Mouse (Mus musculus) gastrocnemius, postnatal 10 days (tissue): Measurements from ENCODE around the gene Pdyn. TPM values are rescaled to one million over a fixed set of nuclear protein-coding genes. Genes with fewer than 3 reads are reported as not detected.
A peak's percentile ranks its signal among the peaks of the same experiment; 100 is the strongest.

Experiments used
- DNase-seq: peaks from one replicate; pipeline ENCODE4 v3.0.0; 2021; ENCODE audit warnings: mixed read lengths
- long read RNA-seq, 2 experiments: library from polyadenylated mRNA; stranded (forward); transcript quantifications; one replicate each; pipeline ENCODE4 v2.0.0; 2021
- total RNA-seq, 2 experiments: library from RNA; stranded (reverse); gene quantifications; 2 replicates each; pipeline ENCODE4 v1.2.3; 2021

Gene Pdyn
- not detected for total RNA-seq
- long read RNA-seq, experiment 1: 0 reads
- long read RNA-seq, experiment 2: 0 reads

- DNase-seq: no peak
Observed at GRCm38 (mm10) chr2:129699484-129700158, at the start of gene Pdyn. Gene Pdyn, minus strand, starts transcription at chr2:129699844.

DNA sequence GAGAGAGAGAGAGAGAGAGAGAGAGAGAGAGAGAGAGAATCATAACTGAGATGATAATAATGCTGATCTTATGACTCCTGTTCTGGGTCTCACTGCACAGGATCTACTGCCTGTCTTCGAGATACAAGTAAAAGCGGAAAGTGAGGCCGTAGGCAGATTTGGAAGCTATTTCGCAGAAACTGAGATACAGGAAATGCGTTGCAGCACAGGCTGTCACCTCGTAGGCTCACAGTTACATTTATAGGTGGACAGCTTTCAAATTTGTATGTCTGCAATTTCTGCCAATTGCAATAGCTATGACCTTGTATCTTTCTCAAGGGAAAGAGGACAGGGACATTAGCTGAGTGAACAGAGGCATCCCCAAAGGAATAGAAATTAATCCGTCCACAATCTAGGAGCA, 42.4 kb upstream of the Pdyn start:
- no peak for DNase-seq

DNA sequence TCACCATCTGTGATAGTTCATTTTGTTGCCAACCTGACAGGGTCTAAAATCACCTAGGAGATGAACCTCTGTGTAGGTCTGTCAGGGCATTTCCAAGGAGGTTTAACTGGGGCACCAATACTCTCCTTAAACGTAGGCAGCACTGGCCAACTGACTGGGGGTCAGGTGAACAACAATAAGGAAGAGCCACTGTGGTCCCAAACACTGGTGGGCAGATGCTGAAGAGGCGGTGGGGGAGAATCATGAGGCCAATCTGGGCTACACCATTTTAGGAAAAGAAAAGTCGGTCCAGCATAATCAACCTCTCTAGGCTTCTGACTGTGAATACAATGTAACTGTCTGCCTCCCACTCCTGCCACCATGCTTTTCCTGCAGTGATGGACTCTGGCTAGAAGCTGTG, 40.9 kb upstream of the Pdyn start:
- DNase-seq: no peak

DNA sequence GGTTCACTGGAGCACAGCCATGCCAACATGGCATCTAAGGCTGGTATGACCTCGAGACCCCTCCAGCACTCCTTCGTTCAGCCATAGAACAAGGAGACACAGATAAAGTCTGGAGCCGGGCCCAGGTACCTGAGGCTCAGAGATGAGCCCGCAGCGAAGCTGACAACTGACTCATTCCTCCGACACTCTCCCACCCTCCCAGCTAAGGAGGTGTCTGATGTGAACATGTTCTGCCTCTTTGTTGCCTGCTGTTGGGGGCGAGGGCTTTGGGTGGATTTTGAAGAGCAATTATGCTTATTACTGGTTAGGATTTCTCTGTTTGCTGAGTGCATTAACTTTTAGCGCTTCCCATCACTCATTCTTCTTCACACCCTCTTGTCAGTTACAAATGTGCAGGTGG, 34.4 kb upstream of the Pdyn start:
- no peak for DNase-seq

DNA sequence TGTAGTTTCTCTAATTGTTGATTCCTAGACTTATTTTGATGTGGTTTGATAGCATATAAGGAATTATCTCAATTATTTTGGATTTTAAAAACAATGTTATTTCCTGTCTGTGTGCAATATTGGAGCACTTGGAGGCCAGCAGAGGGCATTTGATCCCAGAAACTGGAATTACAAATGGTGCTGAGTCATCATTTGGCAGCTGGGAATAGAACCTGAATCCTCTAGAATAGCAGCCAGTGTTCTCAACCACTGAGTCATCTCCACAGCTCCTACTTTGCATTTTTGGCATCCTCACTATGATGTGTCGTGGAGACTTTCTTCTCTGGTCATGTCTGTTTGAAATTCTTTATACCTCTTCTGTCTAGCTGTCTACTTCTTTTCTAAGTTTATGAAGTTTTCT, 30.0 kb upstream of the Pdyn start:
- no peak for DNase-seq

DNA sequence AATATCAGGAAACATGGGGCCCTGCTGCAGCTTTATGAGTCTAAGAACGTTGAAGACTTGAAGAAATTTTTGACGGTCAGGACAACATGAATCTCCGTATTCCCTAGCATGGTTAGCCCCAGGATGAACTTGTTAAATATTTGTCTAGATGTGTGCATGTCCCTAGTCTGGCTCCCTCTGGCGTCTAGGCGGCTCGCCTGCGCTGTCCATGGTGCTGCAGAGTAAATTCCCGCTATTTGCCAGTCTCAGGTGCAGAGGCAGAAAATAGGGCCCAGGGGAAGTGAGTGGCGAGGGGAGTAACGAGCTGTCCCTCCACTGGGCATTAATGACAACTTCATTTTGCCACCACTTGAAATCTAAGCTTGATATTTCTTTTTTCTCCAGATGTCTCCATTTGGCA, 16.0 kb upstream of the Pdyn start:
- DNase-seq: peak; percentile 73

DNA sequence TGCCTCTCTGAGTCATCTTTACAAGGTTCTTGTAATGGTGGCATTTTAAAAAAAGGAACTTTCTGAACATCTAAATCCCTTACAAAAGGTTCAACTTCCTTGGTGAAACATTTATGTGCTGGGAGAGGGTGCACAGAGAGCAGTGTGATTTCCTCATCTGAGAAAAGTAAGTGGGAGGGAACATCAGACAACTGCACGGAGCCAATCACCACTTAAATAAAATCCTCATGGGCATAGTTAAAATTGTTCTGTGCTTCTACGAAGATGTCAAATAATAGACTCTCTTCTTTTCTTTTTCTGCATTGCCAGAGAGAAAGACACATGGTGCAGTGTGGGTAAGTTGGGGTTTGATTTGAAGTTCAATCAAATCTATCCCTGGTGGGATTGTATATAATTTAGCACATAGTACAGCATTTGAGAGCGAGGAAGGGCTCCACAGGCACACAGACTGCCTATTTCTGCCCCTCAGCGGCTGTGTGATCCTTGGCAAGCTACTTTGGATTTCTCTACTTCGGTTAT, 13.4 kb upstream of the Pdyn start:
- no peak for DNase-seq

DNA sequence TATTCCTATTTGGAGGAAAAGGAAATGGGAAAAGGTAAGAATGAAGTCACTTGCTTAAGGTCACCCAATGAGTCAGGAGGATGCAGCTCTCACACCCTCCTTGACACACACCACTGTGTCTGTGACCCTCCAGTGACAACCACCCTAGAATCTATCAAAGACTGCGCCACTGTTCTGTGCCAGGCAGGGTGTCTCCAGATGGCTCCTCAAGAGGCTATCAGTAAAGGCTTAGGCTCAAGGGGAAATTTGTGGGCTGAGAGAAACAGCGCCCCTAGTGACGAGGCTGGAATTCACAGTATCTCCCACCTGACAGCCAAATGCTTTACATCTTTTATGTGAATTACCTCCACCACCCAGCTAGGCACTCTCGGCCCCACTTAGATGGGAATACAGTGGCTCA, 3.6 kb downstream of the Pdyn start:
- peak; percentile 36 for DNase-seq

- DNase-seq: no peak
Observed at GRCm38 (mm10) chr2:129694303-129694702, 5.3 kb downstream of the Pdyn start.

- DNase-seq: no peak
Observed at GRCm38 (mm10) chr2:129692694-129693093, 7.0 kb downstream of the Pdyn start.

GRCm38 (mm10) chr2:129689694-129690093, 9.9 kb downstream of the Pdyn start:
- DNase-seq: no peak

DNA sequence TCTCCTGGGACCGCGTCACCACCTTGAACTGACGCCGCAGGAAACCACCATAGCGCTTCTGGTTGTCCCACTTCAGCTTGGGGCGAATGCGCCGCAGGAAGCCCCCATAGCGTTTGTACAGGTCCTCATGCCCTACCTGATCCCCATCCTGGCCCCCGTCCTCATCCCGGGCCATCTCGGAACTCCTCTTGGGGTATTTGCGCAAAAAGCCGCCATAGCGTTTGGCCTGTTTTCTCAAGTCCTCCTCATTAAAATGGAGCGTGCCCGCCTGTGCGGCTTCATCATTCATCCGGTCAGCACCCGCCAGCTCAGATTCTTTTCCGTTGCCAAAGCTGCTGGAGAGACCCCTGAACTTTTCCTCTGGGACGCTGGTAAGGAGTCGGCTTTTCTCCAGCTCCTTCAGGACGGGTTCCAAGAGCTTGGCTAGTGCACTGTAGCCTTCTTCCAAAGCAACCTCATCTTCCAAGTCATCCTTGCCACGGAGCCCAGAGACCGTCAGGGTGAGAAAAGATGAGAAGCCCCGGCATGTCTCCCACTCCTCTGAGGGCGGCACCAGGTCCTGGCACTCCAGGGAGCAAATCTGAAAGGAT, 11.5 kb downstream of the Pdyn start:
- DNase-seq: no peak

- DNase-seq: peak; percentile 36
Observed at GRCm38 (mm10) chr2:129686908-129687307, 12.7 kb downstream of the Pdyn start.

DNA sequence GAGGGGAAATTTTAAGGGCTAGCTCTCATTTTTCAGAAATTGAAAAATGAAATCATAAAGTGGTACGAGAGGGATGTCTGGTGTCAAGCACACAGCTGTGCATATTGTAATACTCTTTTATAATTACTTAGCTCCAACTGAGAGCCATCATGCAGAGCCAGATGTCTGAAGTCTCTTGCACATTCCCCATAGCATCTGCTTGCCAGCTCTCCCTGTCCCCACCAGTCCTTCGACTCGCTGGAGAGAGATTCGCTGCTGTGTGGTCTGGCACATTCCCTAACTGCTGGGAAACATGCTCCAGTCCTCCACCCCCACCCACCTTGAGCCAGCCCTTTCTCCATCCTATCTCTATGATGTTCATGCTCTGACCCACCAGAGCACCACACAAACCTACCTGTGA, 15.6 kb downstream of the Pdyn start:
- no peak for DNase-seq

GRCm38 (mm10) chr2:129680236-129680635, 19.4 kb downstream of the Pdyn start:
- DNase-seq: no peak

DNA sequence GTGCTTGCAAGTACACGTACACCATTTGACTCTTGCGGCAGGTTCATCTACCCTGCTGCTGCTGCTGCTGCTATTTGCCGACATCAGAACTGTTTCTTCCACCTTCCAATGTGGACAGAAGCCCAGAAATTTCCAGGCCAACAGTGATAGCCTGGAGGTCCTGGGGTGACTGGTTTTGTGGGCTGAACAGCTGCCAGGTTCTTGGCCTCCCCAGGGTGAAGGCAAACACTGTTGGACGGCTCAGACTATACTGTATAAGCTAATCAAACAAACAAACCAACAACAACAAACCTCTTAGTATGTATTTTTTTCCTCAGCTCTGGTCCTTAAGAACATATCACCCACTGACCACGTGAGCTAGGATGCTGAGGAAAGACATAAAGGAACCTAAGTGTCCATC, 20.6 kb downstream of the Pdyn start:
- no peak for DNase-seq

- DNase-seq: no peak
Observed at GRCm38 (mm10) chr2:129677664-129678063, 22.0 kb downstream of the Pdyn start.

DNA sequence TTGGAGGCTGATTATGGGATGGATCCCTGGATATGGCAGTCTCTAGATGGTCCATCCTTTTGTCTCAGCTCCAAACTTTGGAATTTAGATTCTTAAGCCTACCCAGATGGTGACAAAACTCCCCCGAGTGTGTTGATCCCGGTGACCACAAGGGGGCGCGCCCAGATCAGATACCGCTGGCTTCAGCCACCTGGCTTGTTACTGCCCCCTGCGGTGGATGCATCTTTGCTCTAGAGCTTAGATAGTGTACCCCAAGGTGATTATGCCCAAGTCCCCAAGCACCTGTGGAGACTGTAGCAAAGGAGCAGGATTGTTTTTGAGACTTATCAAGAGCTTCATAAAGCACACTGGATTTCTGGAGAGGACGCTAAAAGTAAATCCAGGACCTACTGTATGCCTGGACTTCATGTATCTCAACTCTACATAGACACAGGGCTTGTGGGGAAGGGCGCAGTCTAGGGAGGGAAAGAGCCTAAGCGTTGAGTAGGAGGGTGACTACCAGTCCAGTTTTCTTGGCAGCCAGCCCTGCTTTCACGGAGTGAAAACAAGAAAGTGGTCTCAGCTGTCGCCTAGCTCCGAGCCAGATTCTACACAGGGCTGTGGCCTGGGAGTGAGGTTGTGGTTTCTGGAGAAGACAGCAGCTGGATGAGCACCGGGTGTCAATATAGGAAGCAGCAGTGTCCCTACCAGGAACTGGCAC, 24.6 kb downstream of the Pdyn start:
- peak; percentile 91 for DNase-seq

DNA sequence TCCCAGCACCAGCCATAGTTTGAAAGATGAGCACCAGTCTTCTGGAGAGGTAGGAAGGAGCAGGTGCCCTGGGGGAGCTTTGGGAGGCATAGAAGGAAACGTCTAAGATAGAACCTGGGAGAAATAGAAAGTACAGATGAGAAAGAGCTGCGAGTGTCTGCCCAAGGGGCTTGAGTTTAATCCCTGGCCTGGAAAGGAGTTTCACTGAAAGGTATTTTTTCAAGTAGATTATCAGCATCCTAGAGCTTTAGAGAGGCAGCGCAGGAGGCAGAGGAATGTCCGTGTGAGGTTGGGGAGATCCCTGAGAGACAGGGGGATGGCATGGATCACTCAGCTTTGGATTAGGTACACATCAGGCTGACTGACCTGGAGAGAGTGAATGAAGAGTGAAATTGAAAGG, 27.7 kb downstream of the Pdyn start:
- no peak for DNase-seq

DNA sequence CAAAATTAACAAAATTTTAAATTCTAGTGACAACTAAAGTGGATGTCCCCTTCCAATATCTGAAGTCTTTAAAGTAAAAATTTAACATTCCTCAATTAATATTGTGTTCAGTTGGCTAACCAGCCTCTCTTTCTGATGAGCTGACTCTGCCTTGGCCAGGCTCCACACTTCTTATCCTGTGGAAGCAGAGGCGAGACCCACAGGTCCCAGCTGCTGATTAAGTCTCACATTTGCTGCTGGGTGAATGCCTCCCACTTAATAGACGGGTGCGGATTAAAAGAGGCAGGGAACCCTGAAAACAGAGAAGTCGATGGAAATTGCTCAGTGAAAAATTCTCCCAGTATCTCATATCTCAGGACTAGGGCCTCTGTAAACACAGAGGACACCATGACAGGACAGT, 37.2 kb downstream of the Pdyn start:
- DNase-seq: no peak

- no peak for DNase-seq
Observed at GRCm38 (mm10) chr2:129660020-129660419, 39.6 kb downstream of the Pdyn start.

- no peak for DNase-seq
Observed at GRCm38 (mm10) chr2:129658796-129659195, 40.8 kb downstream of the Pdyn start.

DNA sequence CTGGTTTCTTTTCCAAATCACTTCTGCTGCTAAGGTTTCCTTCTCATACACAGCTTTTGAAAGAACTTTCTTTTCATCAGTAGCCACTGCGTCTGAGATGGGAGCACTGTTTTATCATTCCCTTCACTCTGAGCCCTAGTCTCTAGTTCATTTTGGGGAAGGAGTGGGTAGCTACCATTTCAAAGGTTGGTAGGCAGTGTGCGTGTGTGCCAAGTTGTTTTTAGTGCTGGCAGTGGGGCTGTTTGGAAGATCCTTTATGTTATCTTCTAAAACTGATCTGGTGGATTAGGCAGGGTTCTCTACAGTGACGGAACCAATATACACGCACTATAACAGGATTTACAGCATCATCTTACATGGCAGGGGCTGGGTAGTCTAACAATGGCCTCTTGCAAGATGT, 44.6 kb downstream of the Pdyn start:
- DNase-seq: no peak
